Mouse (Mus musculus) small intestine, adult 2 months (tissue): ENCODE data around the gene Fto.

Source experiments
- CTCF ChIP-seq: fragments of 200-500 bp; IDR thresholded peaks from 2 replicates; pipeline ENCODE4 v1.5.1; 2012; ENCODE audit warnings: low read depth, mild to moderate bottlenecking, control low read depth, inconsistent platforms, low read length, moderate library complexity, mixed read lengths; ENCODE audit not compliant: insufficient replicate concordance, insufficient read length; ENCODE audit errors: extremely low read depth
- POLR2A ChIP-seq: fragments of 200-500 bp; IDR thresholded peaks from 2 replicates; pipeline ENCODE4 v1.6.1; 2012; ENCODE audit warnings: low read depth, mild to moderate bottlenecking, control low read depth, inconsistent platforms, low read length, moderate library complexity

DNA sequence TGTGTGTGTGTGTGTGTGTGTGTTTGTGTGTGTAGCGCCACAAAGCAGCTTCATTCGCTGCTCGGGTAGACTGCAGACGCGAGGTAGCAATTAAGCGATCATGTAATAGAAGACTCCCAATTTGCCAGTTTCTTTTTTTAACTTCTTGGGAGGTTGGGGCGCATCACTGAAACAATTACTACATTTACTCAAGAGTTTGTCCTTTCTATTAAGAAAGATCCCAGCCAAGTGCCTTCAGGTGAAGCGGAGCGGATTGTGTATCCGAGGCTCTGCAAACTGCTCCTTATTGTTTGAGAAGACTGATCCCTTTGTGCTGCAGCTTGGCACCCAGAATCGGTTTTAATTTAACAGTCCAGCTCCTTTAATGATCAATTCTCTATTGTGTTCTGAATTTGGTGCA, 70.5 kb downstream of the Fto start:
- TF ChIP-seq POLR2A (no peak), CTCF (no peak)
